Mouse (Mus musculus) kidney, postnatal 25 days (tissue): ENCODE measurements around the gene Olfr767.
A peak's percentile ranks its signal among the peaks of the same experiment; 100 is the strongest.
"Not testable (repeated sequence)": the region's sequence is repeated elsewhere in the genome, so short reads cannot be mapped to it uniquely, and the experiment has no call there.

Source experiments
- DNase-seq, 2 experiments: peaks; one replicate each; pipeline ENCODE4 v3.0.0; 2021; ENCODE audit warnings: mixed read lengths in 2 of 2

Olfr767 gene

DNA sequence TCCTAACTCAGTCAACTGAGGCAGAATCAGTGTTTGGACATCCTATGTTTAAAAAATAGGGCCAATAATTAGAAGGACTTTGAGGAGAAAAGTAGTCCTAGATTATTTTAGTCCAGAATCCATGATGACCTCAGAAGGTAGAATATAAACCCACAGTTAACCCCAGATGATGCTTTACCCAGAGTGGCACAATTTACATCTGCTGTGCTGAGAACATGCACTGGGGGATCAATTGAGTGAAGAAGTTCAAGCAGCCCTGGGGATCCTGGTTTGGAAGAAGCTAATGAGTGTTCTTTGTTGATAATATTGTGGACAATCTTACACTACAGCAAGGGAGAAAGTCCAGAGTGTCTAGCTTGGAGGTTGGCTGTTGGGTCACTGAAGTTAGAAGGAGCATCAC lies at the start of gene Olfr767:
TSS of gene Olfr767 (minus strand) at position 101 of the 400 bp plus-strand sequence.
- not testable (repeated sequence) for DNase-seq

DNA sequence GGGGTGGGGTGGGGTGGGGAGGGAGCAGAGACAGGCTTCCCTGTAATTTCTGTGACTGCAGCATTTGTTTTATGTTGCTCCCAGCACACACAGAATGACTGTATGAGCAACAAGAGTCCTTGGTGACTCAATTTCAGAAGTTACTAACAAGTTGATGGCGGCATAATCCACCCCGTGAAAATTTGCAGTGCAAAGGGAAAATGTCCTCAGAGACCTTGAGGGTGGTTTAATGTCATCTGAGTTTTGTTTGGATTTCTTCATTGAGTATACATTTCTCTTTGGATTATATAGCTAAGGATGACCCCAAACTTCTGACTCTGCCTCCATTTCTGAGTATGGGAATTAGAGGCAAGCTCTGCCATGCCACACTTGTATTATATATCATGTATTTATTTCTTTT lies 35.1 kb upstream of the Olfr767 start, which contains the start of gene Olfr769:
TSS of gene Olfr769 (minus strand) at position 101 of the 400 bp plus-strand sequence.
- DNase-seq = no peak

GRCm38 (mm10) chr10:129115146-129115545 lies 32.4 kb upstream of the Olfr767 start:
- no peak for DNase-seq

GRCm38 (mm10) chr10:129101231-129101630 lies 18.5 kb upstream of the Olfr767 start:
- no peak for DNase-seq

DNA sequence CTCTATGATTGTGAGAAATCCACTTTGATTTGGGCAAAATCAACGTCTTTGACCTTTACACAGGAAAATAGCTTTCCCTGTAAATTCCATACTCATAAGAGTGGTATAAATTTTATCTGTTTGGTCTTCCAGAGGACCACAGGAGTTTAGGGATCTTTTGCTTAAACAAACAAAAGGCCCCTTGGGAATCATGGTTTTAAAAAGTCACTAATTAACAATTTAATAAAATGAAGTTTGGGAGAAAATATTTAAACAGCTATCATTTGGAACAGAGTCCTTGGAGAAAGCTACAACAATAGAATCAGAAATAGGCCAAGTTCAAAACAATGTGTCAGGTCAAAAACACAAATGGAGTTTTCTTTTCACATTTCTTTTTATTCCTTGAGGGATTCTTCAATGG lies 16.6 kb upstream of the Olfr767 start, which contains the start of gene Olfr768:
TSS of gene Olfr768 (minus strand) at position 101 of the 400 bp plus-strand sequence.
- no peak for DNase-seq

DNA sequence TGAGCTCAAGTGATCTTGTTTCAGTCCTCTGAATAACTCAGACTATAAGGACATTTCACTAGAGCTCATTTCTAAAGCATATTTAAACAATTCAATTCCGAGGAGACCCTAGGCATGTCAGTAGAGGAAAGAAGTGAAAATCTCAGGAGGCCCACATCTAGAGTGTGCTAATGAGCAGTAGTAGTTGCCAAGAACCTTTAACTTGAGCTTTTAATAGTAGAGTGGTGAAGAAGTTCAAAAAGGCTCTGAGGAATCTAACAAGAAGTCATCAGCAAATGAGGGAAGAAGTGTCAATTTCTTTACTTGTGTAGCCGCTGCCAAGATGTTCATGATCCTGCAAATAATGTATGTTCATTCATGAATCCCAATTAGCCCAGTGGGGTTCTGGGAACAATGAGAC lies 13.8 kb downstream of the Olfr767 start, which contains the start of gene Olfr766-ps1:
TSS of gene Olfr766-ps1 (minus strand) at position 101 of the 400 bp plus-strand sequence.
- no peak for DNase-seq

GRCm38 (mm10) chr10:129049898-129050297 lies 32.8 kb downstream of the Olfr767 start, which contains the start of gene Olfr765:
Gene Olfr765, minus strand, starts transcription at chr10:129049998.
- not testable (repeated sequence) for DNase-seq

DNA sequence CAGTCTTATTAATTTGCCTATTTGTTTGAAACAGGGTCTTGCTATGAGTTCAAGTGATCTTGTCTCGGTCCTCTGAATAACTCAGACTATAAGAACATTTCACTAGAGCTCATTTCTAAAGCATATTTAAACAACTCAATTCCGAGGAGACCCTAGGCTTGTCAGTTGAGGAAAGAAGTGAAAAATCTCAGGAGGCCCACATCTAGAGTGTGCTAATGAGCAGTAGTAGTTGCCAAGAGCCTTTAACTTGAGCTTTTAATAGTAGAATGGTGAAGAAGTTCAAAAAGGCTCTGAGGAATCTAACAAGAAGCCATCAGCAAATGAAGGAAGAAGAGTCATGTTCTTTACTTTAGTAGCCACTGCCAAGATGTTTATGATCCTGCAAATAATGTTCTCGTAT lies 42.9 kb downstream of the Olfr767 start, which contains the start of gene Olfr764-ps1:
TSS of gene Olfr764-ps1 (minus strand) at position 101 of the 400 bp plus-strand sequence.
- DNase-seq = no peak

DNA sequence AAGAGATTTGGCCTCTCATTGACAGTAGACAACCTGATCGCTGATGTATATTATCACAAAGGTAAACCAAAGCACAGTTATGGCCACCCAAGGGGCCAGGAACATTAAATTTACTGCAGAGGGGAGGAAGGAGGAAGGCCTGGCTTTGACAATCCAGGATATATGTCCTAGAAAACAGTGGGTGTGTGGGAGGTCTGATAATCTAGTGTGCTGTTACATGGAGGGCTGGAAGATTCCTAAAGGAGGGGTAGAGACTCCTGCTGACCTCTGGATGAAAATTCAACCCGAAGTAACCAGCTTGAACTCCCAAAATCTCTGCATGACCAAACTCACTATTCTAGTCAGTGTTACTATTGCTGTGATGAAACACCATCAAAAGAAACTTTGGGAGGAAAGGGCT lies 54.4 kb downstream of the Olfr767 start:
- DNase-seq = no peak

GRCm38 (mm10) chr10:129026018-129026662 lies 56.6 kb downstream of the Olfr767 start:
- DNase-seq = peak; percentile 38 to 66
